Mouse (Mus musculus) ES-Bruce4 (cell line): ENCODE measurements at regions not wholly inside any gene's neighbourhood (a gene's known extent, or its start where the extent isn't known, plus 50 kb on each side); places are given as distances from the start of the nearest gene placed in this dataset.

Experiments used
- CTCF ChIP-seq: IDR thresholded peaks from one replicate; pipeline ENCODE4 v1.8.1; 2011; ENCODE audit warnings: low read depth, low read length
- POLR2A ChIP-seq: IDR thresholded peaks from one replicate; pipeline ENCODE4 v1.8.1; 2011; ENCODE audit warnings: low read length; ENCODE audit not compliant: insufficient read depth

- TF ChIP-seq POLR2A (no peak), CTCF (no peak)
These were observed 253.8 kb upstream of the Gm6793 start for GRCm38 (mm10) chr8:112268544-112269213.
